Mouse (Mus musculus): ENCODE measurements at regions not wholly inside any gene's neighbourhood (a gene's known extent, or its start where the extent isn't known, plus 50 kb on each side); places are given as distances from the start of the nearest gene placed in this dataset.

- in situ Hi-C loops (cut with MboI, MseI), result loop anchor here in 1 of 2 experiments (10.0 kb wide), 1 partner anchor 222 kb away; no protein-coding TSS in a partner anchor
Observed at GRCm38 (mm10) chr5:57582392-57582791, 135.4 kb upstream of the Pcdh7 start.

- in situ Hi-C loops (cut with MboI, MseI), result loop anchor here in 1 of 2 experiments (10.0 kb wide), 1 partner anchor 218 kb away; no protein-coding TSS in a partner anchor
Observed at GRCm38 (mm10) chr5:57587016-57587415, 130.8 kb upstream of the Pcdh7 start.

DNA sequence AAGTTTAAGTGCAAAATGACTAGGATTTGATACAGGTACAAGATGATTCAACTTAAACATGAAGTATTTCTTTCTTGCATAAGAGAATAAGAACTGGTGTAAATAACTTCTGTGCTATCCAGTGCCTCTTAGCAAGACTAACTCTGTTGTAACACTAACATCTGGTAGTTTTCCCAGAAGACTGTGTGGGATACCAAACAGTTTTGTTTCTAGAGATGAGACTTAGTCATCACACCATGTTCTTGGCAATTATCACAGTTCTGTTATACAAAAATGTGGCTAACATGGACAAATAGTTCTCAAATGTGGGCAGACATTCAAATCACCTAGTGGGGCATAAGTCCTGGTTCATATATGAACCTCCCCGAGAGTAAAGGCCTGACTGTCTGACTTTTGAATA lies 121.8 kb upstream of the Pcdh7 start:
- in situ Hi-C loops (cut with MboI, MseI), result loop anchor here in 1 of 2 experiments (10.0 kb wide), 1 partner anchor 1289 kb away; no protein-coding TSS in a partner anchor

DNA sequence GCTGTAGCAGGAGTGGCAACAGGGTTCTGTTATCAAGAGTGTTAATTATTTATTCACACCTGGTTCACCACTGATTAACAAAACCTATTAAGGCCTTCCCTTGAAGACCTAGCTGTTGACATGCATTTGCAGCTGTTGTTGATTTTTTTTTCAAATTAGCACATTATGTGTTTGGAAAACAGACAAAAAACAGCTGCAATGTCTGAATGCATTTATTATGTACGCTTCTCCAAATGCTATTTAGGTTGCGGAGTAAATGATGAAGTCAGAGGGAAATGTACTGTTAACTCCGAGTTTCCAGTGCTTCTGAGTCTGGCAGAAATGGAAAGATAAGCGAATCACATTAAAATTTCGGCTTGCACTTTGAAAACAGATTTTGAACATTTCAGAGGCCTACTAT lies 120.7 kb upstream of the Pcdh7 start:
- in situ Hi-C loops (cut with MboI, MseI), result loop anchor here in 1 of 2 experiments (10.0 kb wide), 1 partner anchor 1288 kb away; no protein-coding TSS in a partner anchor

- in situ Hi-C loops (cut with MboI, MseI), result loop anchor here in 1 of 2 experiments (10.0 kb wide), 1 partner anchor 1287 kb away; no protein-coding TSS in a partner anchor
Observed at GRCm38 (mm10) chr5:57598187-57598700, 119.5 kb upstream of the Pcdh7 start.

Measured in T-helper 17 cell (primary cell).